Mouse (Mus musculus): ENCODE measurements around the gene Foxo6. TPM values are rescaled to one million over a fixed set of nuclear protein-coding genes. Genes with fewer than 3 reads are reported as not detected.
A peak's percentile ranks its signal among the peaks of the same experiment; 100 is the strongest.

Foxo6 gene
- polyA plus RNA-seq, 1 experiment from 2014 or later: 3.6 TPM

- Histone ChIP-seq H3K9me3 (ENCODE audit: control insufficient read depth, low read length) (no peaks in the 10 kb centered on the region), H3K27me3 (replicated peaks; ENCODE audit: control insufficient read depth, insufficient read depth, low read length) (no peaks in the 10 kb centered on the region), H3K4me3 (replicated peaks; ENCODE audit: low read length) (no peak overlapping the region), H3K27ac (ENCODE audit: low read length) (peak overlapping the region; percentile 58; the same call in 1 of the 2 replicates), H3K4me1 (replicated peaks; ENCODE audit: control insufficient read depth, insufficient read depth, low read length) (peaks cover 89% of the 10 kb centered on the region), H3K9ac (replicated peaks; ENCODE audit: low read depth, low read length) (peak overlapping the region; percentile 27; the same call in 1 of the 2 replicates), H3K36me3 (ENCODE audit: control insufficient read depth, insufficient read depth) (no peaks in the 10 kb centered on the region), H3K4me2 (ENCODE audit: low read length) (no peak overlapping the region)
- 22% methylated on average over 4 of the region's 4 CpGs for WGBS
- peak; percentile 58 for ATAC-seq
These were observed 9.8 kb downstream of the Foxo6 start for GRCm38 (mm10) chr4:120277255-120277928.

- no peak overlapping the region for H3K4me2 ChIP-seq (ENCODE audit: low read length)
- ATAC-seq: no peak
- H3K36me3 ChIP-seq (ENCODE audit: control insufficient read depth, insufficient read depth): no peaks in the 10 kb centered on the region
- H3K4me3 ChIP-seq (replicated peaks; ENCODE audit: low read length): no peak overlapping the region
- no peak overlapping the region for H3K27ac ChIP-seq (ENCODE audit: low read length)
- no peak overlapping the region for H3K9ac ChIP-seq (replicated peaks; ENCODE audit: low read depth, low read length)
- 84% methylated on average over 9 of the region's 9 CpGs for WGBS
- no peaks in the 10 kb centered on the region for H3K9me3 ChIP-seq (ENCODE audit: control insufficient read depth, low read length)
- H3K4me1 ChIP-seq (replicated peaks; ENCODE audit: control insufficient read depth, insufficient read depth, low read length): peaks cover 89% of the 10 kb centered on the region
- no peaks in the 10 kb centered on the region for H3K27me3 ChIP-seq (replicated peaks; ENCODE audit: control insufficient read depth, insufficient read depth, low read length)
These were observed 11.7 kb downstream of the Foxo6 start for GRCm38 (mm10) chr4:120275487-120275886.

GRCm38 (mm10) chr4:120273594-120273993 is 13.6 kb downstream of the Foxo6 start:
- ATAC-seq: no peak
- no peak overlapping the region for H3K9ac ChIP-seq (replicated peaks; ENCODE audit: low read depth, low read length)

GRCm38 (mm10) chr4:120271886-120272580 is 15.1 kb downstream of the Foxo6 start:
- Histone ChIP-seq H3K4me2 (ENCODE audit: low read length) (no peak overlapping the region), H3K27ac (ENCODE audit: low read length) (peak overlapping the region; percentile 41), H3K27me3 (replicated peaks; ENCODE audit: control insufficient read depth, insufficient read depth, low read length) (no peaks in the 10 kb centered on the region), H3K4me1 (replicated peaks; ENCODE audit: control insufficient read depth, insufficient read depth, low read length) (peaks cover 93% of the 10 kb centered on the region), H3K36me3 (ENCODE audit: control insufficient read depth, insufficient read depth) (no peaks in the 10 kb centered on the region), H3K9ac (replicated peaks; ENCODE audit: low read depth, low read length) (0 out of 2 replicates have a peak overlapping the region, but pooled peaks have one; percentile 5), H3K9me3 (ENCODE audit: control insufficient read depth, low read length) (no peaks in the 10 kb centered on the region), H3K4me3 (replicated peaks; ENCODE audit: low read length) (no peak overlapping the region)
- 45% methylated on average over 6 of the region's 6 CpGs for WGBS
- ATAC-seq: peak; percentile 34

More at GRCm38 (mm10) chr4:120273594-120273993, 13.6 kb downstream of the Foxo6 start:
- H3K4me1 ChIP-seq (replicated peaks; ENCODE audit: control insufficient read depth, insufficient read depth, low read length): peaks cover 90% of the 10 kb centered on the region
- H3K36me3 ChIP-seq (ENCODE audit: control insufficient read depth, insufficient read depth): no peaks in the 10 kb centered on the region
- no peaks in the 10 kb centered on the region for H3K27me3 ChIP-seq (replicated peaks; ENCODE audit: control insufficient read depth, insufficient read depth, low read length)
- no peaks in the 10 kb centered on the region for H3K9me3 ChIP-seq (ENCODE audit: control insufficient read depth, low read length)
- WGBS: 61% methylated on average over 7 of the region's 7 CpGs
- no peak overlapping the region for H3K4me2 ChIP-seq (ENCODE audit: low read length)
- H3K4me3 ChIP-seq (replicated peaks; ENCODE audit: low read length): no peak overlapping the region
- no peak overlapping the region for H3K27ac ChIP-seq (ENCODE audit: low read length)

GRCm38 (mm10) chr4:120271208-120271607 is 15.9 kb downstream of the Foxo6 start:
- no peaks in the 10 kb centered on the region for H3K9me3 ChIP-seq (ENCODE audit: control insufficient read depth, low read length)
- H3K4me3 ChIP-seq (replicated peaks; ENCODE audit: low read length): no peak overlapping the region
- H3K4me2 ChIP-seq (ENCODE audit: low read length): no peak overlapping the region
- peaks cover 88% of the 10 kb centered on the region for H3K4me1 ChIP-seq (replicated peaks; ENCODE audit: control insufficient read depth, insufficient read depth, low read length)
- H3K36me3 ChIP-seq (ENCODE audit: control insufficient read depth, insufficient read depth): no peaks in the 10 kb centered on the region
- no peak overlapping the region for H3K9ac ChIP-seq (replicated peaks; ENCODE audit: low read depth, low read length)
- ATAC-seq: no peak
- 41% methylated on average over 8 of the region's 8 CpGs for WGBS
- no peak overlapping the region for H3K27ac ChIP-seq (ENCODE audit: low read length)
- H3K27me3 ChIP-seq (replicated peaks; ENCODE audit: control insufficient read depth, insufficient read depth, low read length): peaks cover 4% of the 10 kb centered on the region; the same call in 1 of the 2 replicates

GRCm38 (mm10) chr4:120270937-120271199 is 16.3 kb downstream of the Foxo6 start:
- ATAC-seq: no peak
- Histone ChIP-seq H3K27me3 (replicated peaks; ENCODE audit: control insufficient read depth, insufficient read depth, low read length) (peaks cover 4% of the 10 kb centered on the region; the same call in 1 of the 2 replicates), H3K4me3 (replicated peaks; ENCODE audit: low read length) (no peak overlapping the region), H3K9me3 (ENCODE audit: control insufficient read depth, low read length) (no peaks in the 10 kb centered on the region), H3K36me3 (ENCODE audit: control insufficient read depth, insufficient read depth) (no peaks in the 10 kb centered on the region), H3K27ac (ENCODE audit: low read length) (no peak overlapping the region), H3K4me1 (replicated peaks; ENCODE audit: control insufficient read depth, insufficient read depth, low read length) (peaks cover 84% of the 10 kb centered on the region), H3K9ac (replicated peaks; ENCODE audit: low read depth, low read length) (no peak overlapping the region; the same call in 1 of the 2 replicates), H3K4me2 (ENCODE audit: low read length) (no peak overlapping the region)
- WGBS: 28% methylated on average over 4 of the region's 4 CpGs

- Histone ChIP-seq H3K4me2 (ENCODE audit: low read length) (no peak overlapping the region; the same call in 1 of the 2 replicates), H3K27ac (ENCODE audit: low read length) (peak overlapping the region; percentile 51; the same call in 1 of the 2 replicates), H3K36me3 (ENCODE audit: control insufficient read depth, insufficient read depth) (no peaks in the 10 kb centered on the region), H3K4me1 (replicated peaks; ENCODE audit: control insufficient read depth, insufficient read depth, low read length) (peaks cover 82% of the 10 kb centered on the region), H3K27me3 (replicated peaks; ENCODE audit: control insufficient read depth, insufficient read depth, low read length) (peaks cover 4% of the 10 kb centered on the region; the same call in 1 of the 2 replicates), H3K4me3 (replicated peaks; ENCODE audit: low read length) (no peak overlapping the region), H3K9ac (replicated peaks; ENCODE audit: low read depth, low read length) (0 out of 2 replicates have a peak overlapping the region, but pooled peaks have one; percentile 6), H3K9me3 (ENCODE audit: control insufficient read depth, low read length) (no peaks in the 10 kb centered on the region)
- 57% methylated on average over 4 of the region's 4 CpGs for WGBS
- ATAC-seq: no peak
These were observed 16.8 kb downstream of the Foxo6 start for GRCm38 (mm10) chr4:120270148-120270936.

- Histone ChIP-seq H3K4me1 (replicated peaks; ENCODE audit: control insufficient read depth, insufficient read depth, low read length) (peaks cover 76% of the 10 kb centered on the region), H3K27ac (ENCODE audit: low read length) (peak overlapping the region; percentile 51), H3K4me3 (replicated peaks; ENCODE audit: low read length) (no peak overlapping the region), H3K9ac (replicated peaks; ENCODE audit: low read depth, low read length) (peak overlapping the region; percentile 56), H3K27me3 (replicated peaks; ENCODE audit: control insufficient read depth, insufficient read depth, low read length) (peaks cover 4% of the 10 kb centered on the region; the same call in 1 of the 2 replicates), H3K4me2 (ENCODE audit: low read length) (peak overlapping the region; percentile 37), H3K9me3 (ENCODE audit: control insufficient read depth, low read length) (no peaks in the 10 kb centered on the region), H3K36me3 (ENCODE audit: control insufficient read depth, insufficient read depth) (no peaks in the 10 kb centered on the region)
- WGBS: 2% methylated on average over 9 of the region's 9 CpGs
- 0 out of 2 replicates have a peak, but pooled peaks have one; percentile 7 for ATAC-seq
These were observed 17.7 kb downstream of the Foxo6 start for GRCm38 (mm10) chr4:120269426-120269825.

Data from forebrain, embryonic 16.5 days (tissue).